In the genomic region with DNA sequence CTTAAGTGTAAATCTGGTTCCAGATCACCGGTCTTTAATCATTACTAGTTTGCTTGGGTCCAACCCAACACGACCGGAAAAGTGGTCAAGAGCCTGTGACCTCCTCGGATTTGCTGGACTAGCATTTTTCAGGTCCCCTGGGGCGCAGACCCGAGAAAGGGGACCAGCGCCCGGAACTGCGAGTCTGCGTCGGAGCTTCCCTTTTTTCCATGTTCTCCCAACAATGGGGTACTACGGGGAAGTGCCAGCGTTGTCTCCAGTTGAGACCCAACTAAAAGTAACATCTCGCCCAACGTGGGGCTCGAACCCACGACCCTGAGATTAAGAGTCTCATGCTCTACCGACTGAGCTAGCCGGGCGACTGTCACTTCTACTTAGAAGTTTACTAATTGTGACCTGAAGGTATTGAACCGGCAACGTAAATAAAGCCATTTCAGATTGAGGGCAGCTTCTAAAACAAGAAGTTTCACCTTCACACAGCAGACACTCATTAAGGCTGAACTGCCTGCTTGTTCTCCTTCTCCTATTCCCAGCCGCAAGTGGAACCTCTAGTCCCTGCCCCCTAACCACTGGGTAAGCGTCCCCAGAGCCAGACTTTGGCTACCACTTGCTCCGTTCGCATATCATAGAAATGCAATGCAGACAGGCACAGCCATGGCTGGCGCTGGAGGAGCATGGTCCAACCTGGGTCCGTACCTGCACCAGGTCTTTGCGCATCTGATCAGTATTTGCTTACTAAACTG, we compare ENCODE assay signal across 11 mouse cellular contexts. TPM values are rescaled to one million over a fixed set of nuclear protein-coding genes. Genes with fewer than 3 reads are reported as not detected.
DNase-seq lines count a peak whose midpoint lies in the region; ATAC-seq and TF ChIP-seq lines count a peak whose summit lies in the region.
"Not testable (repeated sequence)": the region's sequence is repeated elsewhere in the genome, so short reads cannot be mapped to it uniquely, and the experiment has no call there.
"Had no signal": no experiment of that assay in that cellular context is flagged by ENCODE, and none has a peak within 500 bp of the region (broad histone marks: within the 10 kb centered on the region; RNA-seq: fewer than 3 reads in every experiment).

No protein-coding gene starts in this region.

- H3K4me2 ChIP-seq in CH12.LX (ENCODE audit: insufficient read depth, low read depth, poor library complexity, severe bottlenecking) = peak overlapping the region; percentile 85
- peak overlapping the region; percentile 18; the same call in 1 of the 2 replicates for H3K4me2 ChIP-seq in forebrain, embryonic 11.5 days (ENCODE audit: low read depth, low read length, severe bottlenecking)
- H3K4me2 ChIP-seq in heart, embryonic 16.5 days (ENCODE audit: low read depth, low read length) = peak overlapping the region; percentile 49
- H3K4me2 ChIP-seq in intestine, postnatal 0 days (replicated peaks; ENCODE audit: low read depth) = peak overlapping the region; percentile 46
- H3K4me2 ChIP-seq in neural tube, embryonic 13.5 days = peak overlapping the region; percentile 24; the same call in 1 of the 2 replicates

- TF ChIP-seq CTCF in CH12.LX (conservative IDR thresholded peaks at IDR 0.05 in 1 of 2, IDR thresholded peaks at IDR 0.05 in 1 of 2; ENCODE audit: low read depth in 2 of 2, low read length in 2 of 2); intestine, postnatal 0 days (IDR thresholded peaks at IDR 0.05; ENCODE audit: low read depth): not testable (repeated sequence)

- in situ Hi-C loops in CH12.LX (cut with MboI; ENCODE audit: low pct_ligation_motif_present, low pct_unique_long_range_greater_than_20kb, low sequenced_read_pairs) = not testable (repeated sequence)

- TF ChIP-seq EP300 in CH12.LX (IDR thresholded peaks at IDR 0.05; ENCODE audit: low read length) = peak; percentile 33; the same call in 1 of the 2 replicates

- dilution Hi-C loops in CH12.LX (cut with MboI; ENCODE audit: extremely low pct_ligation_motif_present, extremely low pct_unique_long_range_greater_than_20kb, low sequenced_read_pairs) = not testable (repeated sequence)

- DNase-seq in CH12.LX (ENCODE audit: extremely low read depth) (peak; percentile 86), liver (peak; percentile 78)
- DNase-seq in forebrain, embryonic 11.5 days (ENCODE audit: low spot score) = peak; percentile 72

- not testable (repeated sequence) for H3K27ac ChIP-seq in CH12.LX (ENCODE audit: insufficient read depth, low read depth); forebrain, embryonic 11.5 days (ENCODE audit: low read depth, low read length); heart, embryonic 16.5 days (ENCODE audit: low read length); intestine, postnatal 0 days (ENCODE audit: low read depth, low read length); neural tube, embryonic 13.5 days (replicated peaks)

- not testable (repeated sequence) for TF ChIP-seq POLR2A in CH12.LX (IDR thresholded peaks at IDR 0.05; ENCODE audit: low read depth, low read length)

- peaks cover 5 to 19% of the 10 kb centered on the region in 2 experiments for H3K4me1 ChIP-seq in CH12.LX (ENCODE audit: control insufficient read depth in 1 of 2, insufficient read depth in 2 of 2)
- H3K4me1 ChIP-seq in forebrain, embryonic 11.5 days (replicated peaks; ENCODE audit: control insufficient read depth, insufficient read depth, low read length); heart, embryonic 16.5 days (ENCODE audit: control insufficient read depth, insufficient read depth, low read length); intestine, postnatal 0 days (replicated peaks; ENCODE audit: control insufficient read depth, insufficient read depth, low read length): not testable (repeated sequence)
- H3K4me1 ChIP-seq in neural tube, embryonic 13.5 days (replicated peaks) = peaks cover 15% of the 10 kb centered on the region

- H3K9ac ChIP-seq in CH12.LX (ENCODE audit: insufficient read depth, low read depth); forebrain, embryonic 11.5 days (ENCODE audit: low read length); heart, embryonic 16.5 days (ENCODE audit: low read length); intestine, postnatal 0 days (ENCODE audit: low read depth, low read length); neural tube, embryonic 13.5 days: not testable (repeated sequence)

- TF ChIP-seq RAD21 in CH12.LX (IDR thresholded peaks at IDR 0.05; ENCODE audit: low read depth, low read length) = not testable (repeated sequence)

- not testable (repeated sequence) for H3K27me3 ChIP-seq in CH12.LX (replicated peaks); intestine, postnatal 0 days (replicated peaks; ENCODE audit: control insufficient read depth, insufficient read depth, low read length)
- H3K27me3 ChIP-seq in forebrain, embryonic 11.5 days (ENCODE audit: control insufficient read depth, insufficient read depth, low read length) = peaks cover 22% of the 10 kb centered on the region; the same call in 1 of the 2 replicates
- H3K27me3 ChIP-seq in heart, embryonic 16.5 days (ENCODE audit: control insufficient read depth, insufficient read depth, low read length) = peaks cover 24% of the 10 kb centered on the region
- H3K27me3 ChIP-seq in neural tube, embryonic 13.5 days = peaks cover 49% of the 10 kb centered on the region

- not testable (repeated sequence) for H3K9me3 ChIP-seq in CH12.LX (replicated peaks; ENCODE audit: low read length); forebrain, embryonic 11.5 days (ENCODE audit: control insufficient read depth, low read length); heart, embryonic 16.5 days (replicated peaks; ENCODE audit: control insufficient read depth, low read length); intestine, postnatal 0 days (ENCODE audit: control insufficient read depth); neural tube, embryonic 13.5 days

- WGBS in forebrain, embryonic 11.5 days = 1% methylated on average over 16 of the region's 29 CpGs
- WGBS in heart, embryonic 16.5 days = 1% methylated on average over 17 of the region's 29 CpGs
- 4% methylated on average over 13 of the region's 29 CpGs for WGBS in intestine, postnatal 0 days
- under 1% methylated on average over 18 of the region's 29 CpGs for WGBS in neural tube, embryonic 13.5 days

- ATAC-seq in common myeloid progenitor, adult 5-6 weeks (replicated peaks; ENCODE audit: low read depth, poor library complexity, severe bottlenecking) = peak; percentile 46
- peak; percentile 60 for ATAC-seq in forebrain, embryonic 11.5 days (replicated peaks; ENCODE audit: low FRiP score)
- not testable (repeated sequence) for ATAC-seq in heart, embryonic 16.5 days (replicated peaks; ENCODE audit: extremely low read depth, insufficient read depth, low FRiP score); intestine, postnatal 0 days; neural tube, embryonic 13.5 days (ENCODE audit: low read depth)
- peak; percentile 62 for ATAC-seq in megakaryocyte, adult 5-6 weeks (ENCODE audit: poor library complexity, severe bottlenecking)

- not testable (repeated sequence) for H3K79me2 ChIP-seq in CH12.LX (replicated peaks; ENCODE audit: control insufficient read depth, extremely low read depth, insufficient read depth, poor library complexity, severe bottlenecking)

- not testable (repeated sequence) for H3K36me3 ChIP-seq in CH12.LX (replicated peaks in 1 of 2; ENCODE audit: control insufficient read depth in 1 of 2, insufficient read depth in 1 of 2, low read length in 1 of 2); forebrain, embryonic 11.5 days (ENCODE audit: control insufficient read depth, insufficient read depth, low read length); heart, embryonic 16.5 days (ENCODE audit: control insufficient read depth, insufficient read depth); intestine, postnatal 0 days (ENCODE audit: control insufficient read depth, insufficient read depth); neural tube, embryonic 13.5 days

- H3K4me3 ChIP-seq in CH12.LX (replicated peaks in 1 of 3; ENCODE audit: low read depth in 2 of 3, low read length in 2 of 3, poor library complexity in 1 of 3) = peak overlapping the region; percentile 30 to 51 (median 45)
- H3K4me3 ChIP-seq in forebrain, embryonic 11.5 days (ENCODE audit: low read depth, low read length) = 0 out of 2 replicates have a peak overlapping the region, but pooled peaks have one; percentile 3
- not testable (repeated sequence) for H3K4me3 ChIP-seq in heart, embryonic 16.5 days (ENCODE audit: low read length); intestine, postnatal 0 days (ENCODE audit: low read depth, low read length); neural tube, embryonic 13.5 days

TF ChIP-seq in CH12.LX, 34 proteins besides CTCF, POLR2A, EP300 and RAD21 (continues in another document):
- peak; percentile 46; the same call in 1 of the 2 replicates for TF ChIP-seq BHLHE40 (IDR thresholded peaks at IDR 0.05; ENCODE audit: low read depth, low read length)

RNA-seq across cellular contexts. Expression of a gene that starts 28.8 kb away (rescaled TPM):
- total RNA-seq in CH12.LX (2012; rRNA removed) (10.9 and 11.4 TPM in 2 replicates), CH12.LX (2014; rRNA removed) (8.5 and 9.4 TPM in 2 replicates)
- polyA plus RNA-seq in CH12.LX (2012; ENCODE audit: insufficient read length, low read depth) = 7.1 and 8.0 TPM in 2 replicates
- 8.9 and 10.1 TPM in 2 replicates for total RNA-seq in common myeloid progenitor, adult 5-6 weeks (2017)
- 28.1 and 29.9 TPM in 2 replicates for polyA plus RNA-seq in forebrain, embryonic 11.5 days (2014; fragmentation: Nextera tagmentation; extraction: Ambion mirVana)
- 12.9 and 14.5 TPM in 2 replicates for polyA plus RNA-seq in heart, embryonic 16.5 days (2015; fragmentation: Nextera tagmentation; extraction: Ambion mirVana)
- 8.1 and 8.2 TPM in 2 replicates for polyA plus RNA-seq in intestine, postnatal 0 days (2015; fragmentation: Nextera tagmentation; extraction: Ambion mirVana)
- total RNA-seq in megakaryocyte, adult 5-6 weeks (2015) = 2.1 and 2.4 TPM in 2 replicates
- 2.7 and 4.7 TPM in 2 replicates for total RNA-seq in megakaryocyte, adult 5-6 weeks (2017)
- polyA plus RNA-seq in neural tube, embryonic 13.5 days (2015; fragmentation: Nextera tagmentation; extraction: Ambion mirVana) = 17.4 and 17.8 TPM in 2 replicates

RNA-seq across cellular contexts. Expression of a gene that starts 55.7 kb away (rescaled TPM):
- total RNA-seq in CH12.LX (2012; rRNA removed) = not detected in 2 replicates
- not detected in 2 replicates for total RNA-seq in CH12.LX (2014; rRNA removed)
- polyA plus RNA-seq in CH12.LX (2012; ENCODE audit: insufficient read length, low read depth) = not detected in 2 replicates
- not detected in 2 replicates for total RNA-seq in common myeloid progenitor, adult 5-6 weeks (2017)
- not detected in 2 replicates for polyA plus RNA-seq in forebrain, embryonic 11.5 days (2014; fragmentation: Nextera tagmentation; extraction: Ambion mirVana)
- polyA plus RNA-seq in heart, embryonic 16.5 days (2015; fragmentation: Nextera tagmentation; extraction: Ambion mirVana) = not detected in 2 replicates
- polyA plus RNA-seq in intestine, postnatal 0 days (2015; fragmentation: Nextera tagmentation; extraction: Ambion mirVana) = not detected in 2 replicates
- total RNA-seq in megakaryocyte, adult 5-6 weeks (2015) = not detected in 2 replicates
- total RNA-seq in megakaryocyte, adult 5-6 weeks (2017) = not detected in 2 replicates
- polyA plus RNA-seq in neural tube, embryonic 13.5 days (2015; fragmentation: Nextera tagmentation; extraction: Ambion mirVana) = not detected in 2 replicates
- total RNA-seq: gastrocnemius, postnatal 14 days had no signal
- polyA plus RNA-seq: forebrain, embryonic 14.5 days; hindbrain, embryonic 12.5 days had no signal

Comparison
In these comparisons a context has a peak if more than half of its experiments do, and no peak if none do; other contexts are left out.
1. H3K4me2 ChIP-seq: peak in every context shown above with its lines; median percentile 85 in CH12.LX; 49 in heart, embryonic 16.5 days; 46 in intestine, postnatal 0 days; 24 in neural tube, embryonic 13.5 days; 18 in forebrain, embryonic 11.5 days.